In genomic region chr7:74944421-74945098, GRCm38 (mm10) we compare ENCODE assay signal across 22 mouse cellular contexts.
A peak's percentile ranks its signal among the peaks of the same experiment; 100 is the strongest.
DNase-seq lines count a peak whose midpoint lies in the region; ATAC-seq and TF ChIP-seq lines count a peak whose summit lies in the region.
"Had no signal": no experiment of that assay in that cellular context is flagged by ENCODE, and none has a peak within 500 bp of the region (broad histone marks: within the 10 kb centered on the region; RNA-seq: fewer than 3 reads in every experiment).

No protein-coding gene starts in this region.

- H3K36me3 ChIP-seq in hindbrain, postnatal 0 days (ENCODE audit: insufficient read depth, low read length), result no peaks in the 10 kb centered on the region
- H3K36me3 ChIP-seq in hindbrain, embryonic 11.5 days (ENCODE audit: control insufficient read depth, insufficient read depth, low read length), result no peaks in the 10 kb centered on the region
- H3K36me3 ChIP-seq: G1E; heart, embryonic 12.5 days; limb, embryonic 15.5 days; midbrain, embryonic 10.5 days; neural tube, embryonic 12.5 days had no signal

- peak; percentile 5 for DNase-seq in cerebellum, adult 11-12 months
- no peak for DNase-seq in cerebellum, postnatal 4 days (ENCODE audit: low spot score in 2 of 2)
- peak; percentile 20 for DNase-seq in hindbrain, postnatal 0 days (ENCODE audit: low spot score)
- no peak for DNase-seq in hindbrain, embryonic 11.5 days (ENCODE audit: low spot score)
- DNase-seq in cerebellum, postnatal 10 days, result peak; percentile 59 to 64
- no peak for DNase-seq in Muller cell, postnatal 12 days (ENCODE audit: inconsistent ontology term)
- DNase-seq in yolk sac, embryonic 10.5 days (ENCODE audit: low spot score), result no peak
- DNase-seq: adrenal gland, adult 2 months; gastrocnemius, postnatal 36 days; heart, postnatal 36 days; kidney, adult 2 months; kidney, postnatal 14 days; lung, adult 18-20 months; right cerebral cortex, postnatal 25 days had no signal

- H3K9ac ChIP-seq in hindbrain, postnatal 0 days (replicated peaks; ENCODE audit: low read length), result no peak overlapping the region
- H3K9ac ChIP-seq in hindbrain, embryonic 11.5 days (ENCODE audit: low read depth, low read length), result no peak overlapping the region
- H3K9ac ChIP-seq: heart, embryonic 12.5 days; limb, embryonic 15.5 days; neural tube, embryonic 12.5 days had no signal

- no peak for ATAC-seq in hindbrain, postnatal 0 days
- no peak for ATAC-seq in hindbrain, embryonic 11.5 days (ENCODE audit: low FRiP score)
- peak; percentile 68 for ATAC-seq in megakaryocyte, adult 5-6 weeks (ENCODE audit: poor library complexity, severe bottlenecking)
- ATAC-seq: CD4-positive, CD25-positive, alpha-beta regulatory T cell, adult 4 months; hindbrain, embryonic 16.5 days had no signal

- H3K27ac ChIP-seq in hindbrain, postnatal 0 days, result no peak overlapping the region
- H3K27ac ChIP-seq in hindbrain, embryonic 11.5 days (ENCODE audit: low read depth, low read length), result no peak overlapping the region
- H3K27ac ChIP-seq: limb, embryonic 15.5 days; midbrain, embryonic 10.5 days; neural tube, embryonic 12.5 days had no signal

- no peaks in the 10 kb centered on the region for H3K27me3 ChIP-seq in hindbrain, postnatal 0 days (ENCODE audit: insufficient read depth, low read length)
- no peaks in the 10 kb centered on the region for H3K27me3 ChIP-seq in hindbrain, embryonic 11.5 days (ENCODE audit: control insufficient read depth, insufficient read depth, low read length)
- H3K27me3 ChIP-seq: heart, embryonic 12.5 days; limb, embryonic 15.5 days; neural tube, embryonic 12.5 days had no signal

- H3K4me1 ChIP-seq in hindbrain, postnatal 0 days (ENCODE audit: insufficient read depth, low read length), result no peaks in the 10 kb centered on the region
- H3K4me1 ChIP-seq in hindbrain, embryonic 11.5 days (replicated peaks; ENCODE audit: control insufficient read depth, insufficient read depth, low read length), result no peaks in the 10 kb centered on the region
- H3K4me1 ChIP-seq: heart, embryonic 12.5 days; limb, embryonic 15.5 days; midbrain, embryonic 10.5 days; neural tube, embryonic 12.5 days had no signal

- 66% methylated on average over 5 of the region's 5 CpGs for WGBS in hindbrain, postnatal 0 days
- 85% methylated on average over 5 of the region's 5 CpGs for WGBS in hindbrain, embryonic 11.5 days

- TF ChIP-seq CTCF in hindbrain, postnatal 0 days (IDR thresholded peaks at IDR 0.05; ENCODE audit: low read depth), result no peak

- no peak overlapping the region for H3K4me2 ChIP-seq in hindbrain, postnatal 0 days (ENCODE audit: low read depth, low read length)
- H3K4me2 ChIP-seq in hindbrain, embryonic 11.5 days (replicated peaks; ENCODE audit: low read depth, low read length), result no peak overlapping the region
- H3K4me2 ChIP-seq: heart, embryonic 12.5 days; limb, embryonic 15.5 days; neural tube, embryonic 12.5 days had no signal

- no peak overlapping the region for H3K4me3 ChIP-seq in hindbrain, postnatal 0 days (ENCODE audit: low read length)
- H3K4me3 ChIP-seq in hindbrain, embryonic 11.5 days (ENCODE audit: low read depth, low read length), result no peak overlapping the region
- H3K4me3 ChIP-seq: heart, embryonic 12.5 days; limb, embryonic 15.5 days; midbrain, embryonic 10.5 days; neural tube, embryonic 12.5 days had no signal

- H3K9me3 ChIP-seq in hindbrain, postnatal 0 days (ENCODE audit: low read length), result no peaks in the 10 kb centered on the region
- no peaks in the 10 kb centered on the region for H3K9me3 ChIP-seq in hindbrain, embryonic 11.5 days (ENCODE audit: control insufficient read depth, low read length)
- H3K9me3 ChIP-seq: G1E; heart, embryonic 12.5 days; limb, embryonic 15.5 days; midbrain, embryonic 10.5 days; neural tube, embryonic 12.5 days had no signal

Comparison
In these comparisons a context has a peak if more than half of its experiments do, and no peak if none do; other contexts are left out.
1. DNase-seq: peak in cerebellum, adult 11-12 months (single experiment), hindbrain, postnatal 0 days (single experiment) and cerebellum, postnatal 10 days (2 of 2); none in cerebellum, postnatal 4 days (0 of 2), hindbrain, embryonic 11.5 days (single experiment), Muller cell, postnatal 12 days (single experiment) and yolk sac, embryonic 10.5 days (single experiment).